Mouse (Mus musculus): ENCODE data around the gene Prune1.

GRCm38 (mm10) chr3:95295321-95296102 is 13.6 kb upstream of the Prune1 start:
- TF ChIP-seq CTCF (IDR thresholded peaks at IDR 0.05; ENCODE audit: low read depth) (no peak), EP300 (optimal IDR thresholded peaks at IDR 0.05) (no peak)
